ENCODE assay signal across 20 mouse cellular contexts in the genomic region with DNA sequence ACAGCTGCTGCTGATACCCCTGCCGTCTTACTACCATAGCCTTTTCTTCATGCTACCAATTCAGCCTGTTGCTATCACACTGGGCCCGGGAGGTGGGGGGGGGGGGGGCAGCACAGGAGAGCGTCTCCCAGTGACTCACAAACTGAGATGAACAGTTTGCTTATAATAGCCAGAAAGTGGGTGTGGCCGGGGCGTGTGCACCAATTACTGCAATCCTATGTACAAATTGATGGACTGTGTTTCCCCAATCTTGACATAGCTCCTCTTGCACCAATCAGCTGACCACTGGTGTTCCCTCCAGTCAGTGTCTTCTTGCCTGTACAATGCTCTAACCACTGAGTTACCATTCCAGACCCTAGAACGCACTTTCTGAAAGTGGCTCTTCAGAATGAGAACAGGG. TPM values are rescaled to one million over a fixed set of nuclear protein-coding genes. Genes with fewer than 3 reads are reported as not detected.
A peak's percentile ranks its signal among the peaks of the same experiment; 100 is the strongest.
DNase-seq lines count a peak whose midpoint lies in the region; ATAC-seq and TF ChIP-seq lines count a peak whose summit lies in the region.
"Had no signal": no experiment of that assay in that cellular context is flagged by ENCODE, and none has a peak within 500 bp of the region (broad histone marks: within the 10 kb centered on the region; RNA-seq: fewer than 3 reads in every experiment).

No protein-coding gene starts in this region.

- no peaks in the 10 kb centered on the region for H3K79me2 ChIP-seq in MEL (ENCODE audit: control insufficient read depth, insufficient read depth, low read length, poor library complexity)

- TF ChIP-seq RAD21 in MEL (IDR thresholded peaks at IDR 0.05; ENCODE audit: low read depth, low read length): no peak

- peak; percentile 82 for ATAC-seq in monocyte, adult 5-6 weeks (replicated peaks; ENCODE audit: insufficient number of reproducible peaks, low FRiP score, low TSS enrichment, poor library complexity, severe bottlenecking)
- ATAC-seq in kidney, embryonic 14.5 days (ENCODE audit: low FRiP score, low TSS enrichment): no peak
- ATAC-seq: CD4-positive, CD25-positive, alpha-beta regulatory T cell, adult 4 months; forebrain, embryonic 15.5 days; intestine, embryonic 15.5 days had no signal

- peaks cover 0 to 20% of the 10 kb centered on the region in 2 experiments; a peak in 2 of 4 replicates for H3K36me3 ChIP-seq in MEL (ENCODE audit: control insufficient read depth in 1 of 2, insufficient read depth in 2 of 2, low read length in 2 of 2)
- H3K36me3 ChIP-seq in kidney, embryonic 14.5 days (ENCODE audit: control insufficient read depth, insufficient read depth, low read length): no peaks in the 10 kb centered on the region
- H3K36me3 ChIP-seq: embryonic facial prominence, embryonic 12.5 days; forebrain, embryonic 15.5 days; G1E; heart, embryonic 15.5 days; intestine, embryonic 15.5 days had no signal

- 82% methylated on average over 6 of the region's 6 CpGs for WGBS in kidney, embryonic 14.5 days

- peaks cover 5 to 38% of the 10 kb centered on the region in 2 experiments for H3K4me1 ChIP-seq in MEL (ENCODE audit: control insufficient read depth in 1 of 2, insufficient read depth in 2 of 2, low read length in 2 of 2)
- H3K4me1 ChIP-seq in kidney, embryonic 14.5 days (ENCODE audit: control insufficient read depth, insufficient read depth, low read length): no peaks in the 10 kb centered on the region
- H3K4me1 ChIP-seq: heart, embryonic 15.5 days; intestine, embryonic 15.5 days had no signal

- H3K9me3 ChIP-seq in MEL (replicated peaks; ENCODE audit: insufficient read depth, low read length): no peaks in the 10 kb centered on the region
- H3K9me3 ChIP-seq in kidney, embryonic 14.5 days (ENCODE audit: control insufficient read depth, low read length): no peaks in the 10 kb centered on the region
- H3K9me3 ChIP-seq: embryonic facial prominence, embryonic 12.5 days; forebrain, embryonic 15.5 days; G1E; heart, embryonic 15.5 days; intestine, embryonic 15.5 days had no signal

- 0 out of 4 replicates have a peak, but pooled peaks of 1 of the 2 experiments have one; percentile 10 for TF ChIP-seq EP300 in MEL (IDR thresholded peaks at IDR 0.05; ENCODE audit: low read depth in 1 of 2, low read length in 2 of 2)

- TF ChIP-seq POLR2A in MEL (IDR thresholded peaks at IDR 0.05; ENCODE audit: control insufficient read depth in 1 of 2, insufficient read depth in 1 of 2, low read depth in 1 of 2, low read length in 2 of 2, poor library complexity in 1 of 2): no peak

- no peak overlapping the region for H3K4me3 ChIP-seq in MEL (ENCODE audit: control insufficient read depth in 1 of 2, insufficient read depth in 1 of 2, low read depth in 2 of 2, low read length in 2 of 2)
- H3K4me3 ChIP-seq in kidney, embryonic 14.5 days (ENCODE audit: low read length): no peak overlapping the region
- H3K4me3 ChIP-seq: embryonic facial prominence, embryonic 12.5 days; forebrain, embryonic 15.5 days; heart, adult 2 months; heart, embryonic 15.5 days; intestine, embryonic 15.5 days had no signal

- no peak overlapping the region for H3K27ac ChIP-seq in MEL (ENCODE audit: control insufficient read depth, low read depth, low read length)
- H3K27ac ChIP-seq in kidney, embryonic 14.5 days (ENCODE audit: low read depth, low read length): no peak overlapping the region
- H3K27ac ChIP-seq: embryonic facial prominence, embryonic 12.5 days; forebrain, embryonic 15.5 days; heart, adult 2 months; heart, embryonic 15.5 days; hindbrain, embryonic 14.5 days; intestine, embryonic 15.5 days had no signal

- no peaks in the 10 kb centered on the region for H3K27me3 ChIP-seq in MEL (ENCODE audit: control insufficient read depth in 1 of 2, insufficient read depth in 2 of 2, low read length in 2 of 2)
- no peaks in the 10 kb centered on the region for H3K27me3 ChIP-seq in kidney, embryonic 14.5 days (ENCODE audit: control insufficient read depth, insufficient read depth, low read length)
- H3K27me3 ChIP-seq: forebrain, embryonic 15.5 days; heart, embryonic 15.5 days; intestine, embryonic 15.5 days had no signal

- no peak overlapping the region for H3K4me2 ChIP-seq in kidney, embryonic 14.5 days (replicated peaks; ENCODE audit: low read depth, low read length)
- H3K4me2 ChIP-seq: embryonic facial prominence, embryonic 12.5 days; forebrain, embryonic 15.5 days; heart, embryonic 11.5 days; heart, embryonic 15.5 days; hindbrain, embryonic 14.5 days; intestine, embryonic 15.5 days had no signal

- H3K9ac ChIP-seq in MEL (ENCODE audit: control insufficient read depth, low read depth, low read length, poor library complexity, severe bottlenecking): no peak overlapping the region
- no peak overlapping the region for H3K9ac ChIP-seq in kidney, embryonic 14.5 days (ENCODE audit: low read depth, low read length)
- H3K9ac ChIP-seq: embryonic facial prominence, embryonic 12.5 days; forebrain, embryonic 15.5 days; heart, embryonic 15.5 days; hindbrain, embryonic 14.5 days; intestine, embryonic 15.5 days had no signal

- no peak for TF ChIP-seq CTCF in MEL (IDR thresholded peaks at IDR 0.05 in 2 of 3, conservative IDR thresholded peaks at IDR 0.05 in 1 of 3; ENCODE audit: control insufficient read depth in 1 of 3, insufficient read depth in 1 of 3, low read depth in 2 of 3, low read length in 3 of 3, poor library complexity in 1 of 3, severe bottlenecking in 1 of 3)

- DNase-seq in 3T3-L1 (ENCODE audit: low read depth, low spot score): peak; percentile 88
- DNase-seq in MEL (ENCODE audit: low read depth, low spot score): peak; percentile 76
- peak; percentile 3 for DNase-seq in c-Kit-positive CD71-positive TER-119-positive erythroid progenitor cells, embryonic 14.5 days (ENCODE audit: low spot score)
- DNase-seq in thymus, postnatal 36 days: no peak
- no peak for DNase-seq in kidney, postnatal 14 days
- DNase-seq in thymus, postnatal 4 days: no peak
- DNase-seq: B cell, adult 2 months; cerebellum, adult 8-10 months; heart, adult 2 months; heart, postnatal 14 days had no signal

TF ChIP-seq in MEL, 35 proteins besides CTCF, POLR2A, EP300 and RAD21:
- TF ChIP-seq MAZ (IDR thresholded peaks at IDR 0.05; ENCODE audit: low read depth, low read length) (peak; percentile 58; the same call in 1 of the 2 replicates), JUND (IDR thresholded peaks at IDR 0.05; ENCODE audit: low read depth, low read length) (no peak), USF1 (IDR thresholded peaks at IDR 0.05; ENCODE audit: low read depth, low read length) (0 out of 2 replicates have a peak, but pooled peaks have one; percentile 19), E2F4 (IDR thresholded peaks at IDR 0.05; ENCODE audit: borderline replicate concordance, low read depth, low read length) (no peak)
TF ChIP-seq in MEL: peak in this region for 2.

RNA-seq across cellular contexts. Expression of gene Noc4l, which starts 44.9 kb away (rescaled TPM):
- 67.2 and 72.8 TPM in 2 replicates for total RNA-seq in MEL (2012; rRNA removed)
- 100 to 1,000 TPM in 1 of 2 experiments, not detected in 1; 181 TPM for polyA plus RNA-seq in MEL (2012; ENCODE audit: insufficient read depth in 1 of 2, insufficient read length in 2 of 2, low read depth in 1 of 2, low replicate concordance in 2 of 2, missing spikeins in 1 of 2)
- total RNA-seq in monocyte, adult 5-6 weeks (2017): 8.3 to 29.0 TPM (median 9.9 TPM) in 3 replicates
- polyA plus RNA-seq in kidney, embryonic 14.5 days (2014; fragmentation: Nextera tagmentation; extraction: Ambion mirVana): 47.4 and 61.4 TPM in 2 replicates

RNA-seq across cellular contexts. Expression of gene Ddx51, which starts 44.9 kb away (rescaled TPM):
- total RNA-seq in MEL (2012; rRNA removed): 11.6 and 16.3 TPM in 2 replicates
- polyA plus RNA-seq in MEL (2012; ENCODE audit: insufficient read depth in 1 of 2, insufficient read length in 2 of 2, low read depth in 1 of 2, low replicate concordance in 2 of 2, missing spikeins in 1 of 2): 100 to 1,000 TPM in 1 of 2 experiments, 10 to 100 TPM in 1; 52.9 to 285 TPM
- total RNA-seq in monocyte, adult 5-6 weeks (2017): 3.8 to 15.1 TPM (median 11.2 TPM) in 3 replicates
- polyA plus RNA-seq in kidney, embryonic 14.5 days (2014; fragmentation: Nextera tagmentation; extraction: Ambion mirVana): 23.9 and 31.1 TPM in 2 replicates

Comparison
In these comparisons a context has a peak if more than half of its experiments do, and no peak if none do; other contexts are left out.
1. DNase-seq: peak in 3T3-L1 (single experiment), MEL (single experiment) and c-Kit-positive CD71-positive TER-119-positive erythroid progenitor cells, embryonic 14.5 days (single experiment); none in thymus, postnatal 36 days (0 of 2), kidney, postnatal 14 days (single experiment) and thymus, postnatal 4 days (single experiment).